Comparison of ENCODE assay signal across 21 mouse cellular contexts in the genomic region with DNA sequence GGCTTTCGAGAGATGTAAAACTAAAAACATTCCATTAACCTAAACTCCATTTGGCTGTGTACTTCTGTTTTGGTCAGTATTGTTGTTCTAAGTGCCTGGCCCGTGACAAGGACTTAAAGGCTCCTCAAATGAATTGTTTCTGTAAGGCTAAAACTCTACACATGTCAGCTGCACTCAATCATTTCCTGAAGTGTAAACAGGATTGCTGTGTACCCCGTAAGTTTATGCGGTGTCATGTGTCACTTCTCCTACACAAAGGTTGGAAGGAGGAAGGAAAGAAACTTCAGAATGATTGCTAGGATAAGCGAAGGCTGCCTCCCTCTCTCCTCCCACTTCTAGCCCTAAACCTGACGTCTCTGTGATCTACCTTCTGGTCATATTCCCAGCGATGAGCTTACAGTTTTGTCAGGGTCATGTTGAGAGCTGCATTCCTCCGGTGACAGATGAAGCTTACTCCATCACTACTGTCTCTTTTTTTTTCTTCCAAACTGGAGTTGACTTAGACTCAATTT. TPM values are rescaled to one million over a fixed set of nuclear protein-coding genes. Genes with fewer than 3 reads are reported as not detected.
DNase-seq lines count a peak whose midpoint lies in the region; ATAC-seq and TF ChIP-seq lines count a peak whose summit lies in the region.
"Had no signal": no experiment of that assay in that cellular context is flagged by ENCODE, and none has a peak within 500 bp of the region (broad histone marks: within the 10 kb centered on the region; RNA-seq: fewer than 3 reads in every experiment).

No protein-coding gene starts in this region.

- 20% methylated on average over 8 of the region's 8 CpGs for WGBS in heart, embryonic 15.5 days
- WGBS in heart, embryonic 11.5 days (ENCODE audit: insufficient replicate concordance) = 24% methylated on average over 8 of the region's 8 CpGs
- WGBS in lung, embryonic 14.5 days = 18% methylated on average over 8 of the region's 8 CpGs

- H3K9ac ChIP-seq in heart, embryonic 15.5 days = no peak overlapping the region
- H3K9ac ChIP-seq in heart, embryonic 11.5 days (ENCODE audit: low read depth, low read length) = no peak overlapping the region
- H3K9ac ChIP-seq in lung, embryonic 14.5 days = no peak overlapping the region
- H3K9ac ChIP-seq: forebrain, embryonic 12.5 days; hindbrain, embryonic 14.5 days; limb, embryonic 13.5 days; liver, embryonic 13.5 days had no signal

- peak; percentile 65 for DNase-seq in lung, embryonic 14.5 days
- DNase-seq in lung, postnatal 36 days = no peak
- DNase-seq in adipocyte (ENCODE audit: low spot score) = peak; percentile 37
- no peak for DNase-seq in layer of hippocampus, adult 11-12 months (ENCODE audit: low spot score)
- no peak for DNase-seq in right cerebral cortex, postnatal 10 days (ENCODE audit: low spot score in 2 of 2)
- DNase-seq: adrenal gland, adult 8-10 months; cerebellum, postnatal 10 days; embryo, embryonic 11 days; heart, adult 18-20 months; heart, postnatal 14 days; layer of hippocampus, postnatal 36 days; liver, embryonic 13.5 days; right cerebral cortex, postnatal 25 days; thymus, adult 18-20 months had no signal

- H3K36me3 ChIP-seq in heart, embryonic 15.5 days = no peaks in the 10 kb centered on the region
- H3K36me3 ChIP-seq in heart, embryonic 11.5 days (ENCODE audit: control insufficient read depth, insufficient read depth, low read length) = no peaks in the 10 kb centered on the region
- H3K36me3 ChIP-seq in lung, embryonic 14.5 days (ENCODE audit: insufficient read depth) = no peaks in the 10 kb centered on the region
- H3K36me3 ChIP-seq: forebrain, embryonic 12.5 days; limb, embryonic 13.5 days; liver, embryonic 13.5 days had no signal

- H3K27me3 ChIP-seq in heart, embryonic 15.5 days = no peaks in the 10 kb centered on the region
- no peaks in the 10 kb centered on the region for H3K27me3 ChIP-seq in heart, embryonic 11.5 days (ENCODE audit: control insufficient read depth, insufficient read depth, low read length)
- no peaks in the 10 kb centered on the region for H3K27me3 ChIP-seq in lung, embryonic 14.5 days (ENCODE audit: insufficient read depth, low read length)
- H3K27me3 ChIP-seq: forebrain, embryonic 12.5 days; limb, embryonic 13.5 days; liver, embryonic 13.5 days had no signal

- H3K9me3 ChIP-seq in heart, embryonic 15.5 days (replicated peaks) = no peaks in the 10 kb centered on the region
- no peaks in the 10 kb centered on the region for H3K9me3 ChIP-seq in heart, embryonic 11.5 days (replicated peaks; ENCODE audit: control insufficient read depth, low read length)
- H3K9me3 ChIP-seq in lung, embryonic 14.5 days (ENCODE audit: low read depth, low read length) = no peaks in the 10 kb centered on the region
- H3K9me3 ChIP-seq: forebrain, embryonic 12.5 days; limb, embryonic 13.5 days; liver, embryonic 13.5 days had no signal

- H3K4me1 ChIP-seq in heart, embryonic 15.5 days (replicated peaks) = peaks cover 58% of the 10 kb centered on the region
- peaks cover 54% of the 10 kb centered on the region for H3K4me1 ChIP-seq in heart, embryonic 11.5 days (ENCODE audit: control insufficient read depth, insufficient read depth, low read length)
- H3K4me1 ChIP-seq in lung, embryonic 14.5 days (ENCODE audit: insufficient read depth) = peaks cover 13% of the 10 kb centered on the region; the same call in 1 of the 2 replicates

- no peak overlapping the region for H3K4me3 ChIP-seq in heart, embryonic 15.5 days
- H3K4me3 ChIP-seq in heart, embryonic 11.5 days (ENCODE audit: low read depth, low read length) = no peak overlapping the region
- no peak overlapping the region for H3K4me3 ChIP-seq in lung, embryonic 14.5 days (ENCODE audit: low read depth, low read length)
- H3K4me3 ChIP-seq: forebrain, embryonic 12.5 days; limb, embryonic 13.5 days; liver, embryonic 13.5 days had no signal

- no peak overlapping the region for H3K4me2 ChIP-seq in heart, embryonic 15.5 days
- no peak overlapping the region for H3K4me2 ChIP-seq in heart, embryonic 11.5 days
- no peak overlapping the region for H3K4me2 ChIP-seq in lung, embryonic 14.5 days
- H3K4me2 ChIP-seq: forebrain, embryonic 12.5 days; hindbrain, embryonic 14.5 days; limb, embryonic 13.5 days; liver, embryonic 13.5 days had no signal

- ATAC-seq in heart, embryonic 15.5 days (replicated peaks; ENCODE audit: insufficient number of reproducible peaks, insufficient read depth, low FRiP score, low read depth) = no peak
- ATAC-seq in heart, embryonic 11.5 days (replicated peaks; ENCODE audit: insufficient number of reproducible peaks, low FRiP score, low TSS enrichment) = no peak
- ATAC-seq in lung, embryonic 14.5 days (ENCODE audit: insufficient read depth) = peak; percentile 30; the same call in 1 of the 2 replicates
- ATAC-seq in granulocyte monocyte progenitor cell, adult 5-6 weeks (replicated peaks; ENCODE audit: poor library complexity, severe bottlenecking) = peak; percentile 43
- ATAC-seq: midbrain, embryonic 16.5 days had no signal

- 0 out of 2 replicates have a peak overlapping the region, but pooled peaks have one; percentile 1 for H3K27ac ChIP-seq in heart, embryonic 15.5 days
- no peak overlapping the region for H3K27ac ChIP-seq in heart, embryonic 11.5 days (ENCODE audit: low read depth, low read length)
- no peak overlapping the region for H3K27ac ChIP-seq in lung, embryonic 14.5 days (ENCODE audit: low read depth)
- H3K27ac ChIP-seq: forebrain, embryonic 12.5 days; hindbrain, embryonic 14.5 days; limb, embryonic 13.5 days; liver, embryonic 13.5 days had no signal

- TF ChIP-seq CTCF in lung, embryonic 14.5 days (IDR thresholded peaks at IDR 0.05; ENCODE audit: low read depth) = no peak

RNA-seq across cellular contexts. Expression of gene Nfkb1, which starts 10.0 kb away (rescaled TPM):
- 17.1 and 28.4 TPM in 2 replicates for polyA plus RNA-seq in heart, embryonic 15.5 days (2015; fragmentation: Nextera tagmentation; extraction: Ambion mirVana)
- 15.4 and 17.8 TPM in 2 replicates for polyA plus RNA-seq in heart, embryonic 11.5 days (2014; fragmentation: Nextera tagmentation; extraction: Ambion mirVana)
- polyA plus RNA-seq in lung, embryonic 14.5 days (2014; fragmentation: Nextera tagmentation; extraction: Ambion mirVana) = 34.4 and 34.8 TPM in 2 replicates
- 100 and 112 TPM in 2 replicates for total RNA-seq in granulocyte monocyte progenitor cell, adult 5-6 weeks (2014; fragmentation: Nextera tagmentation)
- 104 and 117 TPM in 2 replicates for total RNA-seq in granulocyte monocyte progenitor cell, adult 5-6 weeks (2017)

Comparison
In these comparisons a context has a peak if more than half of its experiments do, and no peak if none do; other contexts are left out.
1. DNase-seq: peak in lung, embryonic 14.5 days (single experiment) and adipocyte (single experiment); none in lung, postnatal 36 days (single experiment), layer of hippocampus, adult 11-12 months (single experiment) and right cerebral cortex, postnatal 10 days (0 of 2).
2. ATAC-seq: peak in lung, embryonic 14.5 days (single experiment) and granulocyte monocyte progenitor cell, adult 5-6 weeks (single experiment); none in heart, embryonic 15.5 days (single experiment) and heart, embryonic 11.5 days (single experiment).